Mouse (Mus musculus) adrenal gland, adult 10 weeks (tissue): ENCODE measurements around the gene Cep112. TPM values are rescaled to one million over a fixed set of nuclear protein-coding genes. Genes with fewer than 3 reads are reported as not detected.

Experiments used
- polyA plus RNA-seq: library from polyadenylated mRNA; stranded (reverse); fragments of 350-450 nt; fragmentation: Illumina TruSeq; extraction: RNeasy Lipid Tissue Mini Kit (QIAGEN cat#74804); gene quantifications from one replicate; pipeline ENCODE4 v1.2.3, GENCODE M21; 2014; ENCODE audit warnings: low read depth, low replicate concordance

The Cep112 gene
- polyA plus RNA-seq: 8.9 TPM

DNA sequence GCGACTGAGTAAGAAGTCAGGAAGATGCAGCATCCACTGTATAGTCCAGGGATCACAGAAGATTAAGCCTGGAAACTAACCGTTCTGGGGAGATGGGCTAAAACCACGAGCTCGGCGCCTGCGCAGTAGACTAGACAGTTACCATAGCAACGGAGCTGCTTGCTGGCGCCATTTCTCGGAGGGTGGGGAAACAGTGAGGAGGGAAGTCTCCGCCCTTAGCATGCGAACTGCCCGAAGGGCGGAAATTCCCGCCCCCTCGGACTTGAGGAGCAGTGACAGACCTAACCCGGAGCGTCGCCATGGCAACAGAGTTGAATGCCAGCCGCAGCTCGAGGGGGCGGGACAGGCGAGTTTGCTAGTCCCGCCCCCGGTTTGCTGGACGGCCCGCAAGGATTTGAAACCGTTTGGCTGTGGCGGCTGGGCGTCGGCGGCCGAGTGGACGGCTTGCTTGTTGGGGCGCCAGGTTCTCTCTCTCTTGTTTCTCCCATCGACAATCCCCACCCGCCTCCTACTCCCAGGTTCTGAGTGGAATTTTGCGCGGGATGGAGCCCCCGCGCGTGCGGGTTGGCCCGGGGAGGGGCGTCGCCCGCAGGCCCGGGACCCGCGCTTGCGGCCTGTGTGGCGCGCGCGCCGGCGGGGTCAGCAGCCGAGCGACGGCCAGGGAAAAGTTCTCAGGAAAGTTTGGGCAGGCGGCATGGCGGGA, at the start of gene Cep112:
TSS of gene Cep112 (plus strand) at position 304 of the 703 bp plus-strand sequence.

Other genes starting within 250 kb of the Cep112 start
- not detected for gene Apoh, start 81.8 kb upstream of the Cep112 start, polyA plus RNA-seq
- 16.3 TPM for gene Prkca, start 81.3 kb upstream of the Cep112 start, polyA plus RNA-seq